Mouse (Mus musculus): ENCODE data around the gene Ska2. TPM values are rescaled to one million over a fixed set of nuclear protein-coding genes. Genes with fewer than 3 reads are reported as not detected.

The Ska2 gene
- polyA plus RNA-seq, 1 experiment = 11.0 TPM

DNA sequence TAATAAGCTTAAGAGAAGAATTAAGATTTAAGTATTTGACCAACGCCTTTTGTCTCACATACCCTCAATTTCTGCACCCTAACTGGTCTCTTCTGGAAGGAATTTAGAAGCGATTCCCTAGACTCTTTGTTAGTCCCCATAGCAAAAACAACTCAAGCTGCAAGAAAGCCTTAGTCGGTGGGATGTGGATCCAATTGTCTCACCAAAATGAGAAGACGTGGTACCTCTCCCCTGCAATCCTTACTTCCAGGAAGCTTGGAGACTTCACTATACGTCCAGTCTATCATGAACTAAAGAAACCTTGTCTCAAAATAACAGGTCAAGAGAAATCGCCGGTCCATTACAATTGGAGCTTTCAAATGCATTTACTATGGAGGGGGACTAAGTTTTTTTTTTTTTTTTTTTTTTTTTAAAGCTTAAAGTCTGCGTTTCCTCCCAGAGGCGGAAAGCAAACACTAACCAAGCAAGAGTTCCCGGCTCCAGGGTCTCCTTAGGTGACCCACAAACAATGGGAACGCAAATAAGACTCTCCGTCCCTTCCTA is 17.3 kb downstream of the Ska2 start:
- 2% methylated on average over 12 of the region's 12 CpGs for WGBS

DNA sequence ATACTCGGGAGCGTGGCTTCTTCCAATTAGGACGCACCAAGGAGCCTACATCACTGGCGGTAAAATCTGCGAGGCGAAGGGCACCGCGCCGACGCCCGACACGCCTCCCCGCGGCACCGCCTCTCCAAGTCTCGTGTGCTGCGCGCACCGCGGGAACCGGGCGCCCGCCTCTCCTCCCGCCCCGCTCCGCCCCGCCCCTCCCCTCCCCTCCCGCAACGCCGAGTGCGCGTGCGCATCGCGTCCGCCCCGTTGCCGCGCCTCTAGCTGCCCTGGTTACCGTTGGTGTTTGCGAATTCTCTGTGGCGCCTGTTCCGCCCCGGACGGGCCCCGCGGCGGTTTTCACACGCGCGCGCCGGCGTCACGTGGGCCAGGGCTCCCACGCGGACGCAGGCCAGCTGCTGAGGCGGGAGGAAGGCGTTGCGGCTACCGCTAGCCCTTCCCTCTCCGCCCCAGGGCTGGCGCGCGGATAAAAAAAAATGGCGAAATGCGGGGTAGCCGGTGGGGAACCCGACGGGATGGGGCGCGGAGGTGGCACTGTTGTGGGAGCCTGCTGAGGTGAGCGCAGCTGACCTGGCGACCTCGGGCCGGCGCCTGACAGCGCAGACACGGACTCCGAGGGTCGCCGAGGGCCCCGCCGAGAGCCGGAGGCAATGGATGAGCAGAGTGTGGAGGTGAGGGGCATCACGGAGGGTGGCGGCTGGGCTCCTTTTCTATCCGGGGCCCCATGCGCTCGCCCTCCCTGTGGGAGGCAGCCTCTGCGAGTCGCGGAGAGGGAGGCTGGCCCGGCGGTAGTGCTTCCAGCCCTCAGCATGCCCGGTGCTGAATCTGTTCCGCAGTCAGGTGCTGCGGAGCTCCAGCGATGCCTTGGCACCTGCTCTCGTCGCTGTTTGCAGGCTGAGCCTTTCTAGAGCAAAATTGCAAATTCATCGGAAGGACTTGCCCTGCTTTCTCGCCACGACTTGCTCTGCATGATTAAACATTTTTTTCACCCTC is 18.1 kb downstream of the Ska2 start, which contains the start of gene Trim37:
Trim37 (plus strand) TSS at position 254 of the 993 bp plus-strand sequence.
- Histone ChIP-seq H3K4me1 (ENCODE audit: control insufficient read depth, insufficient read depth, low read length) (peaks cover 4% of the 10 kb centered on the region), H3K4me3 (replicated peaks; ENCODE audit: insufficient read depth, low read depth, low read length) (peak within 1 kb of the TSS; percentile 61), H3K27me3 (ENCODE audit: control insufficient read depth, insufficient read depth, low read length) (no peaks in the 10 kb centered on the region), H3K27ac (ENCODE audit: insufficient read depth, low read length) (peak within 1 kb of the TSS; percentile 85)
- TF ChIP-seq POLR2A (IDR thresholded peaks at IDR 0.05; ENCODE audit: borderline replicate concordance, insufficient read depth, low read length) (peak; percentile 44; the same call in 1 of the 2 replicates), CTCF (IDR thresholded peaks at IDR 0.05; ENCODE audit: borderline replicate concordance, insufficient read depth, low read depth, low read length) (no peak)
- under 1% methylated on average over 100 of the region's 105 CpGs for WGBS
- DNase-seq = peak; percentile 88 to 92

More for the DNA sequence above, 17.3 kb downstream of the Ska2 start:
- H3K4me1 ChIP-seq (ENCODE audit: control insufficient read depth, insufficient read depth, low read length) = peaks cover 4% of the 10 kb centered on the region
- H3K4me3 ChIP-seq (replicated peaks; ENCODE audit: insufficient read depth, low read depth, low read length) = peak overlapping the region; percentile 61
- H3K27ac ChIP-seq (ENCODE audit: insufficient read depth, low read length) = no peak overlapping the region
- DNase-seq = peak in 1 of 2 experiments; percentile 9
- H3K27me3 ChIP-seq (ENCODE audit: control insufficient read depth, insufficient read depth, low read length) = no peaks in the 10 kb centered on the region
- TF ChIP-seq CTCF (IDR thresholded peaks at IDR 0.05; ENCODE audit: borderline replicate concordance, insufficient read depth, low read depth, low read length) = no peak
- TF ChIP-seq POLR2A (IDR thresholded peaks at IDR 0.05; ENCODE audit: borderline replicate concordance, insufficient read depth, low read length) = no peak

DNA sequence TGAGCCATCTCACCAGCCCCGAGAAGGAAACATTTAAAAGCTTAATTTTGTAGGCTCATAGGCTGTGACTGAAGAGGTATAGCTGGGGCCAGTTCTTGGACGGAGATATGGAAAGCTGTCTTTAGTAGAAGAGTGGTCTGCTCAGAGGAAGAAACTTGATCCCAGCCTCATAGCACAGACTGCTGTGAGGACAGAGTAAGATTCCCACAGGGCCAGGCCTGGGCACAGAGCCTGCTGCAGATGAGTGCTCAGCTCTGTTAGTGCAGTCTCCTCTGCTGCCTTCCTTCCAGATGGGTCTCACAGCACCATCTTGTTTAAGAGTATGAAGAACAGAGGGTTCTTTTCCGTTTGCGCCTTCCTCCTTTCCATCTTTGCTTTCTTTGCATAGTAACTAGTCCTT is 27.2 kb downstream of the Ska2 start:
- WGBS = 77% methylated on average over 4 of the region's 4 CpGs
- Histone ChIP-seq H3K27ac (ENCODE audit: insufficient read depth, low read length) (no peak overlapping the region), H3K4me3 (replicated peaks; ENCODE audit: insufficient read depth, low read depth, low read length) (no peak overlapping the region), H3K27me3 (ENCODE audit: control insufficient read depth, insufficient read depth, low read length) (no peaks in the 10 kb centered on the region), H3K4me1 (ENCODE audit: control insufficient read depth, insufficient read depth, low read length) (no peaks in the 10 kb centered on the region)
- TF ChIP-seq CTCF (IDR thresholded peaks at IDR 0.05; ENCODE audit: borderline replicate concordance, insufficient read depth, low read depth, low read length) (no peak), POLR2A (IDR thresholded peaks at IDR 0.05; ENCODE audit: borderline replicate concordance, insufficient read depth, low read length) (no peak)
- no peak for DNase-seq

DNA sequence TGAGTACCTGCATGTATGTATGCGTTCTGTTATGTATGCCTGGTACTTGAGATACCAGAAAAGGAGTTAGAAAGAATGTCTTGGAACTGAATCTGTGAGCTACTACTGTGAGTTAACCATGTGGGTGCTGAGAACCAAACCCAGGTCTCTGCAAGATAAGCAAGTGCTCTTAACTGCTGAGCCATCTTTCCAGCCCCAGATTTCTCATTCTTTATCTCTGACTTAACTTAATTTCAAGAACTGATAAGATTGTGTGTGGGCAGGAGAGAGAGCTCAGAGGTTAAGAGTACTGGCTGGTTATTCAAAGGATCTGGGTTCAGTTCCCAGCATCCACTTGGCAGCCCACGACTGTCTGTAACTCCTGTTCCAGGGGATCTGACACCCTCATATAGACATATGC is 49.0 kb downstream of the Ska2 start:
- no peak for DNase-seq
- Histone ChIP-seq H3K27ac (ENCODE audit: insufficient read depth, low read length) (no peak overlapping the region), H3K4me1 (ENCODE audit: control insufficient read depth, insufficient read depth, low read length) (no peaks in the 10 kb centered on the region), H3K4me3 (replicated peaks; ENCODE audit: insufficient read depth, low read depth, low read length) (no peak overlapping the region), H3K27me3 (ENCODE audit: control insufficient read depth, insufficient read depth, low read length) (no peaks in the 10 kb centered on the region)
- WGBS = 92% methylated on average over 2 of the region's 2 CpGs
- TF ChIP-seq CTCF (IDR thresholded peaks at IDR 0.05; ENCODE audit: borderline replicate concordance, insufficient read depth, low read depth, low read length) = no peak
- no peak for TF ChIP-seq POLR2A (IDR thresholded peaks at IDR 0.05; ENCODE audit: borderline replicate concordance, insufficient read depth, low read length)

DNA sequence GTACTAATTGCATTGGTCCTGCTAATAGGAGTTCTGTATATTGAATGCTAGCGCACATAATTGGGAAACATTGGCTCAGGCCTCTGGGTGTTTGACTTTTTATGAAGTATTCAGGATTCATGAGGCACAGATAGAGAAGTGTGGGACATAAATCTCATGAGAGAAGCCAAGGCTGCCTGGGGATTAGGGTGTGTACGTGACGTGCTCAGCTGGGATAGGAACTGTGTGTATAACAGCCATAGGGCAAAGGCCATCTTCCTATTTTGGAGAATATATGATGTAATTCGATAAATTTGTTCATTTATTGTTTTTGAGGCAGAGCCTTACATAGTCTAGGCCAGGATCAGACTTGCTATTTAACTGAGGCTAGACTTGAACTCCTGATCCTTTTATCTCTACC is 53.7 kb downstream of the Ska2 start:
- WGBS = 93% methylated on average over 4 of the region's 4 CpGs
- no peak for DNase-seq
- Histone ChIP-seq H3K4me3 (replicated peaks; ENCODE audit: insufficient read depth, low read depth, low read length) (no peak overlapping the region), H3K4me1 (ENCODE audit: control insufficient read depth, insufficient read depth, low read length) (no peaks in the 10 kb centered on the region), H3K27me3 (ENCODE audit: control insufficient read depth, insufficient read depth, low read length) (no peaks in the 10 kb centered on the region), H3K27ac (ENCODE audit: insufficient read depth, low read length) (no peak overlapping the region)
- TF ChIP-seq CTCF (IDR thresholded peaks at IDR 0.05; ENCODE audit: borderline replicate concordance, insufficient read depth, low read depth, low read length) (no peak), POLR2A (IDR thresholded peaks at IDR 0.05; ENCODE audit: borderline replicate concordance, insufficient read depth, low read length) (no peak)

DNA sequence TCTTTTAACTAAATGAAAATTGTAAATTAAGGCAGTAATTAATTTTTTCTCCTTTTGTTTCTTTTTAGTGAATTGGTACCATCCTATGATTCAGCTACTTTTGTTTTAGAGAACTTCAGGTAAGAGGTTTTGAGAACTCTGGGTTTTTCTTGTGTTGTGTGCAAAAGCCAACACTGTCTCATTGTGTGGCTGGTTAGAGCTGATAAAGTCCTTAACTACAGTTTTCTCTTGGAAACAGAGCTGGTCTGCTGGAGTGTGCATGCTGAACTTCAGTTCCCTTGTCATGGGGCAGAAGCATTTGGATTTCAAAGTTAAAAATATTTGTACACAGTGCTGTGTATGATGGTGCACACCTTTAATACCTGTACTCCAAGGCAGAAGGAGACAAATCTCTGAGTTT is 54.7 kb downstream of the Ska2 start:
- no peak for TF ChIP-seq POLR2A (IDR thresholded peaks at IDR 0.05; ENCODE audit: borderline replicate concordance, insufficient read depth, low read length)
- TF ChIP-seq CTCF (IDR thresholded peaks at IDR 0.05; ENCODE audit: borderline replicate concordance, insufficient read depth, low read depth, low read length) = no peak
- Histone ChIP-seq H3K4me1 (ENCODE audit: control insufficient read depth, insufficient read depth, low read length) (no peaks in the 10 kb centered on the region), H3K27me3 (ENCODE audit: control insufficient read depth, insufficient read depth, low read length) (no peaks in the 10 kb centered on the region), H3K4me3 (replicated peaks; ENCODE audit: insufficient read depth, low read depth, low read length) (no peak overlapping the region), H3K27ac (ENCODE audit: insufficient read depth, low read length) (no peak overlapping the region)
- no peak for DNase-seq

DNA sequence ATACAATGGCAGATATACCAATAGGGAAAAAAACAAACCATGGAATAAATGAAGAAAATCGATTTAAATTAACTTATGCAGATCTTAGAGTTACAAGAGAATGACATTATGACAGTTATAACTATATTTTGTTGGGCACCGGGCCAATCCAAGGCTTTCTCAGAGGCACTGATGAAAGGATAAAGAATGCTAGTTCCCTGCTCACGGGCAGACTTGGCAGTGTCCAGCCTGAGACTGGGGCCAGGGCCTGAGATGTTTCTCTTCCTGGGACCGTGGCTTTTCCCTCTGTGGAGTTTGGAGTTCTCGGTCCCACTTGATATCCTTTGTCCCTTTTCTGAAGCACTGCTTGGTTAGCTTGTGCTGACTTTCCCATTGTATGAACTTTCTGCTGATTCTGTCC is 64.6 kb downstream of the Ska2 start:
- no peaks in the 10 kb centered on the region for H3K4me1 ChIP-seq (ENCODE audit: control insufficient read depth, insufficient read depth, low read length)
- H3K4me3 ChIP-seq (replicated peaks; ENCODE audit: insufficient read depth, low read depth, low read length) = no peak overlapping the region
- no peak overlapping the region for H3K27ac ChIP-seq (ENCODE audit: insufficient read depth, low read length)
- H3K27me3 ChIP-seq (ENCODE audit: control insufficient read depth, insufficient read depth, low read length) = no peaks in the 10 kb centered on the region
- 36% methylated on average over 5 of the region's 5 CpGs for WGBS
- no peak for TF ChIP-seq CTCF (IDR thresholded peaks at IDR 0.05; ENCODE audit: borderline replicate concordance, insufficient read depth, low read depth, low read length)
- DNase-seq = no peak

Other genes with a start within 250 kb of the Ska2 start
- gene Ypel2, start 115.5 kb upstream of the Ska2 start, polyA plus RNA-seq (2012; rRNA removed) = 25.3 and 26.7 TPM in 2 replicates
- 39.5 and 41.2 TPM in 2 replicates for gene Gdpd1, start 35.2 kb upstream of the Ska2 start, polyA plus RNA-seq (2012; rRNA removed)
- 12.8 and 14.9 TPM in 2 replicates for gene Smg8, start 22.5 kb upstream of the Ska2 start, polyA plus RNA-seq (2012; rRNA removed)
- gene Prr11, start 526 bp upstream of the Ska2 start, polyA plus RNA-seq (2012; rRNA removed) = 0.32 and 0.44 TPM in 2 replicates
- gene Trim37, start 17.8 kb downstream of the Ska2 start, polyA plus RNA-seq (2012; rRNA removed) = 119 and 121 TPM in 2 replicates
- gene Ppm1e, start 249.8 kb downstream of the Ska2 start, polyA plus RNA-seq (2012; rRNA removed) = 26.6 and 31.3 TPM in 2 replicates

Measured in cerebellum, adult 2 months (tissue).